Mouse (Mus musculus) erythroid progenitor cell, adult 5-6 weeks (primary cell): ENCODE measurements around the gene Smim6. TPM values are rescaled to one million over a fixed set of nuclear protein-coding genes. Genes with fewer than 3 reads are reported as not detected.

Source experiments
- total RNA-seq, 2 experiments: library from RNA; stranded (forward) in 1 of 2; stranded (reverse) in 1 of 2; fragments of 150-400 nt in 1 of 2; fragments of 186-747, 209-891 nt in 1 of 2; gene quantifications; 2 replicates each; pipeline versions ENCODE4 v1.2.3 to v1.2.4; 2015 to 2017; ENCODE audit warnings: low replicate concordance in 2 of 2

Smim6 gene
- total RNA-seq, 2 experiments from 2014 or later: 0.23 to 15.1 TPM

Other genes starting within 250 kb of the Smim6 start
- gene Grb2, start 203.4 kb upstream of the Smim6 start, total RNA-seq (2015; ENCODE audit: low replicate concordance): 36.8 and 49.5 TPM in 2 replicates
- gene Grb2, start 203.4 kb upstream of the Smim6 start, total RNA-seq (2017; ENCODE audit: low replicate concordance): 10.1 and 29.1 TPM in 2 replicates
- gene Tmem94, start 146.6 kb upstream of the Smim6 start, total RNA-seq (2015; ENCODE audit: low replicate concordance): 32.1 and 36.9 TPM in 2 replicates
- gene Tmem94, start 146.6 kb upstream of the Smim6 start, total RNA-seq (2017; ENCODE audit: low replicate concordance): 35.2 and 35.3 TPM in 2 replicates
- 6.7 and 13.0 TPM in 2 replicates for gene Caskin2, start 98.4 kb upstream of the Smim6 start, total RNA-seq (2015; ENCODE audit: low replicate concordance)
- gene Caskin2, start 98.4 kb upstream of the Smim6 start, total RNA-seq (2017; ENCODE audit: low replicate concordance): 5.6 and 6.0 TPM in 2 replicates
- gene Tsen54, start 97.3 kb upstream of the Smim6 start, total RNA-seq (2015; ENCODE audit: low replicate concordance): 4.0 and 12.6 TPM in 2 replicates
- 3.6 and 4.3 TPM in 2 replicates for gene Tsen54, start 97.3 kb upstream of the Smim6 start, total RNA-seq (2017; ENCODE audit: low replicate concordance)
- gene Llgl2, start 88.0 kb upstream of the Smim6 start, total RNA-seq (2015; ENCODE audit: low replicate concordance): 1.7 TPM in 1 of 2 replicates, not detected in the other
- gene Llgl2, start 88.0 kb upstream of the Smim6 start, total RNA-seq (2017; ENCODE audit: low replicate concordance): 0.26 and 1.8 TPM in 2 replicates
- not detected in 2 replicates for gene Myo15b, start 53.6 kb upstream of the Smim6 start, total RNA-seq (2015; ENCODE audit: low replicate concordance)
- not detected in 2 replicates for gene Myo15b, start 53.6 kb upstream of the Smim6 start, total RNA-seq (2017; ENCODE audit: low replicate concordance)
- 37.7 and 44.7 TPM in 2 replicates for gene Smim5, start 12.1 kb upstream of the Smim6 start, total RNA-seq (2015; ENCODE audit: low replicate concordance)
- 27.1 and 64.4 TPM in 2 replicates for gene Smim5, start 12.1 kb upstream of the Smim6 start, total RNA-seq (2017; ENCODE audit: low replicate concordance)
- 16.6 and 17.6 TPM in 2 replicates for gene Sap30bp, start 21.3 kb downstream of the Smim6 start, total RNA-seq (2015; ENCODE audit: low replicate concordance)
- gene Sap30bp, start 21.3 kb downstream of the Smim6 start, total RNA-seq (2017; ENCODE audit: low replicate concordance): 224 and 296 TPM in 2 replicates
- gene Recql5, start 21.5 kb downstream of the Smim6 start, total RNA-seq (2015; ENCODE audit: low replicate concordance): 16.3 and 17.7 TPM in 2 replicates
- 13.8 and 33.5 TPM in 2 replicates for gene Recql5, start 21.5 kb downstream of the Smim6 start, total RNA-seq (2017; ENCODE audit: low replicate concordance)
- not detected in 2 replicates for gene Itgb4, start 62.7 kb downstream of the Smim6 start, total RNA-seq (2015; ENCODE audit: low replicate concordance)
- not detected in 2 replicates for gene Itgb4, start 62.7 kb downstream of the Smim6 start, total RNA-seq (2017; ENCODE audit: low replicate concordance)
- 3.4 TPM in 1 of 2 replicates, not detected in the other for gene Galk1, start 100.7 kb downstream of the Smim6 start, total RNA-seq (2015; ENCODE audit: low replicate concordance)
- gene Galk1, start 100.7 kb downstream of the Smim6 start, total RNA-seq (2017; ENCODE audit: low replicate concordance): 1.3 and 5.1 TPM in 2 replicates
- gene H3f3b, start 115.9 kb downstream of the Smim6 start, total RNA-seq (2015; ENCODE audit: low replicate concordance): 711 and 715 TPM in 2 replicates
- 555 and 685 TPM in 2 replicates for gene H3f3b, start 115.9 kb downstream of the Smim6 start, total RNA-seq (2017; ENCODE audit: low replicate concordance)
- 12.2 and 15.1 TPM in 2 replicates for gene Unk, start 118.3 kb downstream of the Smim6 start, total RNA-seq (2015; ENCODE audit: low replicate concordance)
- gene Unk, start 118.3 kb downstream of the Smim6 start, total RNA-seq (2017; ENCODE audit: low replicate concordance): 24.3 and 29.4 TPM in 2 replicates
- 2.5 and 6.5 TPM in 2 replicates for gene Unc13d, start 165.9 kb downstream of the Smim6 start, total RNA-seq (2015; ENCODE audit: low replicate concordance)
- 1.9 and 2.1 TPM in 2 replicates for gene Unc13d, start 165.9 kb downstream of the Smim6 start, total RNA-seq (2017; ENCODE audit: low replicate concordance)
- gene Wbp2, start 175.0 kb downstream of the Smim6 start, total RNA-seq (2015; ENCODE audit: low replicate concordance): 114 and 127 TPM in 2 replicates
- gene Wbp2, start 175.0 kb downstream of the Smim6 start, total RNA-seq (2017; ENCODE audit: low replicate concordance): 43.8 and 56.9 TPM in 2 replicates
- 2.5 TPM in 1 of 2 replicates, not detected in the other for gene Trim47, start 215.2 kb downstream of the Smim6 start, total RNA-seq (2015; ENCODE audit: low replicate concordance)
- 0.90 TPM in 1 of 2 replicates, not detected in the other for gene Trim47, start 215.2 kb downstream of the Smim6 start, total RNA-seq (2017; ENCODE audit: low replicate concordance)
- 4.0 and 4.6 TPM in 2 replicates for gene Trim65, start 219.1 kb downstream of the Smim6 start, total RNA-seq (2015; ENCODE audit: low replicate concordance)
- gene Trim65, start 219.1 kb downstream of the Smim6 start, total RNA-seq (2017; ENCODE audit: low replicate concordance): 0.30 and 1.4 TPM in 2 replicates
- gene Mrpl38, start 226.9 kb downstream of the Smim6 start, total RNA-seq (2015; ENCODE audit: low replicate concordance): 9.2 and 16.9 TPM in 2 replicates
- 5.3 and 8.5 TPM in 2 replicates for gene Mrpl38, start 226.9 kb downstream of the Smim6 start, total RNA-seq (2017; ENCODE audit: low replicate concordance)